Mouse (Mus musculus) forebrain, embryonic 11.5 days (tissue): ENCODE results near the gene Gm28635. TPM values are rescaled to one million over a fixed set of nuclear protein-coding genes. Genes with fewer than 3 reads are reported as not detected.

Experiments
- ATAC-seq: fragments of 200-750 bp; cut with Nextera tagmentation; replicated peaks from 2 replicates; pipeline ENCODE4 v1.8.0; 2017; ENCODE audit warnings: moderate TSS enrichment; ENCODE audit not compliant: low FRiP score
- DNase-seq: peaks from one replicate; pipeline ENCODE4 v3.0.0-alpha.2; 2017; ENCODE audit warnings: low spot score
- H3K27ac ChIP-seq: fragments of 300-500 bp; sonication (generic); 2 replicates; pipeline ENCODE4 v1.5.1; 2014; ENCODE audit warnings: low read depth, low read length
- H3K27me3 ChIP-seq: fragments of 300-500 bp; sonication (generic); 2 replicates; pipeline ENCODE4 v1.6.1; 2014; ENCODE audit warnings: mild to moderate bottlenecking, low read length, mixed read lengths; ENCODE audit not compliant: control insufficient read depth, insufficient read depth
- H3K36me3 ChIP-seq: fragments of 300-500 bp; sonication (generic); 2 replicates; pipeline ENCODE4 v1.6.1; 2014; ENCODE audit warnings: mild to moderate bottlenecking, low read length, moderate library complexity, mixed read lengths; ENCODE audit not compliant: control insufficient read depth, insufficient read depth
- H3K4me1 ChIP-seq: fragments of 300-500 bp; sonication (generic); replicated peaks from 2 replicates; pipeline ENCODE4 v1.6.1; 2014; ENCODE audit warnings: low read length, mixed read lengths; ENCODE audit not compliant: control insufficient read depth, insufficient read depth
- H3K4me2 ChIP-seq: fragments of 300-500 bp; sonication (generic); 2 replicates; pipeline ENCODE4 v1.6.1; 2014; ENCODE audit warnings: low read depth, mild to moderate bottlenecking, low read length, moderate library complexity, mixed read lengths; ENCODE audit not compliant: severe bottlenecking
- H3K4me3 ChIP-seq: fragments of 300-500 bp; sonication (generic); 2 replicates; pipeline ENCODE4 v1.5.1; 2014; ENCODE audit warnings: low read depth, low read length
- H3K9ac ChIP-seq: fragments of 300-500 bp; sonication (generic); 2 replicates; pipeline ENCODE4 v1.6.1; 2014; ENCODE audit warnings: low read length
- H3K9me3 ChIP-seq: fragments of 300-500 bp; sonication (generic); 2 replicates; pipeline ENCODE4 v1.6.1; 2016; ENCODE audit warnings: low read length, mixed read lengths; ENCODE audit not compliant: control insufficient read depth
- WGBS: fragments of 180-500 bp; shearing (Covaris S2); extraction: QIAGEN DNeasy Blood & Tissue Kit; methylation state at CpG from one replicate; pipeline ENCODE4 v1.1.7; 2014; 5-methylcytosine and 5-hydroxymethylcytosine counted together
- polyA plus RNA-seq: library from polyadenylated mRNA; unstranded; fragments of >200 nt; fragmentation: Nextera tagmentation; extraction: Ambion mirVana; gene quantifications from 2 replicates; pipeline ENCODE4 v1.2.1, GENCODE M21; 2014

The Gm28635 gene
- polyA plus RNA-seq, 1 experiment from 2014 or later: not detected

DNA sequence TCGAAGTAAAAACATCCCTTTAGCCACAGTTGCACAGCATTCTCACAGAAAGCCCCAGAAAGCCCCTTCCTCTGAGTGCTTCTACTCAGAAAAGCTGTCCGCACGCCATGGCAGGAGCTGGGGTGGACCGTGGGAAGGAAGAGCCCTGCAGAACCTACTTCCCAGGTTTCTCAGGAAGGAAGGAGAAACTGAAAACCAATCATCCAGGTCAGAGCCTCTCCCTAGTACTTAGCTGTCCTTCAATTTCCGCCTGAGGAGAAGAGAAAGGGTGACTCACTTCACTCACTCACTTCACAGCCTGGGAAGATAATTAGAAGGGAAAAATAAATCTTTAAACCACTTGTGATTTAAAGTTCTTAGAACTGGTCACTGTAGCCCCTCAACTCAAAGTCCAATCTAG, 26.5 kb upstream of the Gm28635 start:
- Histone ChIP-seq H3K9ac (no peak overlapping the region), H3K27ac (no peak overlapping the region), H3K4me1 (no peaks in the 10 kb centered on the region; the same call in 1 of the 2 replicates), H3K36me3 (no peaks in the 10 kb centered on the region; the same call in none of the 2 replicates), H3K27me3 (no peaks in the 10 kb centered on the region), H3K4me2 (no peak overlapping the region), H3K4me3 (no peak overlapping the region), H3K9me3 (no peaks in the 10 kb centered on the region)
- DNase-seq (no peak), ATAC-seq (no peak)
- WGBS: 72% methylated on average over 5 of the region's 5 CpGs

GRCm38 (mm10) chr2:84703497-84703896, 25.7 kb upstream of the Gm28635 start:
- no peak overlapping the region for H3K4me2 ChIP-seq
- WGBS: 93% methylated on average over 1 of the region's 1 CpGs
- DNase-seq (no peak), ATAC-seq (no peak)
- no peak overlapping the region for H3K4me3 ChIP-seq
- no peaks in the 10 kb centered on the region for H3K9me3 ChIP-seq
- no peaks in the 10 kb centered on the region; the same call in none of the 2 replicates for H3K36me3 ChIP-seq
- H3K9ac ChIP-seq: no peak overlapping the region
- no peaks in the 10 kb centered on the region; the same call in 1 of the 2 replicates for H3K4me1 ChIP-seq
- no peaks in the 10 kb centered on the region for H3K27me3 ChIP-seq
- no peak overlapping the region for H3K27ac ChIP-seq

GRCm38 (mm10) chr2:84695007-84695695, 17.3 kb upstream of the Gm28635 start:
- no peak for ATAC-seq
- DNase-seq: no peak
- H3K27me3 ChIP-seq: no peaks in the 10 kb centered on the region
- no peaks in the 10 kb centered on the region for H3K9me3 ChIP-seq
- H3K9ac ChIP-seq: no peak overlapping the region
- 94% methylated on average over 5 of the region's 5 CpGs for WGBS
- no peak overlapping the region for H3K4me3 ChIP-seq
- no peak overlapping the region for H3K27ac ChIP-seq
- no peaks in the 10 kb centered on the region; the same call in 1 of the 2 replicates for H3K36me3 ChIP-seq
- no peaks in the 10 kb centered on the region for H3K4me1 ChIP-seq
- H3K4me2 ChIP-seq: no peak overlapping the region

GRCm38 (mm10) chr2:84690050-84690449, 12.2 kb upstream of the Gm28635 start:
- ATAC-seq (no peak), DNase-seq (no peak)
- Histone ChIP-seq H3K27ac (no peak overlapping the region), H3K36me3 (peaks cover 5% of the 10 kb centered on the region; the same call in 1 of the 2 replicates), H3K9ac (no peak overlapping the region), H3K4me2 (no peak overlapping the region), H3K27me3 (no peaks in the 10 kb centered on the region), H3K4me1 (no peaks in the 10 kb centered on the region), H3K4me3 (no peak overlapping the region), H3K9me3 (no peaks in the 10 kb centered on the region)
- 94% methylated on average over 12 of the region's 12 CpGs for WGBS

GRCm38 (mm10) chr2:84688080-84688844, 10.4 kb upstream of the Gm28635 start:
- H3K27ac ChIP-seq: no peak overlapping the region
- WGBS: 79% methylated on average over 2 of the region's 2 CpGs
- H3K36me3 ChIP-seq: peaks cover 5% of the 10 kb centered on the region; the same call in 1 of the 2 replicates
- no peaks in the 10 kb centered on the region for H3K4me1 ChIP-seq
- no peak overlapping the region for H3K4me2 ChIP-seq
- H3K4me3 ChIP-seq: no peak overlapping the region
- no peak for DNase-seq
- H3K27me3 ChIP-seq: no peaks in the 10 kb centered on the region
- H3K9ac ChIP-seq: no peak overlapping the region
- no peaks in the 10 kb centered on the region for H3K9me3 ChIP-seq
- ATAC-seq: no peak

DNA sequence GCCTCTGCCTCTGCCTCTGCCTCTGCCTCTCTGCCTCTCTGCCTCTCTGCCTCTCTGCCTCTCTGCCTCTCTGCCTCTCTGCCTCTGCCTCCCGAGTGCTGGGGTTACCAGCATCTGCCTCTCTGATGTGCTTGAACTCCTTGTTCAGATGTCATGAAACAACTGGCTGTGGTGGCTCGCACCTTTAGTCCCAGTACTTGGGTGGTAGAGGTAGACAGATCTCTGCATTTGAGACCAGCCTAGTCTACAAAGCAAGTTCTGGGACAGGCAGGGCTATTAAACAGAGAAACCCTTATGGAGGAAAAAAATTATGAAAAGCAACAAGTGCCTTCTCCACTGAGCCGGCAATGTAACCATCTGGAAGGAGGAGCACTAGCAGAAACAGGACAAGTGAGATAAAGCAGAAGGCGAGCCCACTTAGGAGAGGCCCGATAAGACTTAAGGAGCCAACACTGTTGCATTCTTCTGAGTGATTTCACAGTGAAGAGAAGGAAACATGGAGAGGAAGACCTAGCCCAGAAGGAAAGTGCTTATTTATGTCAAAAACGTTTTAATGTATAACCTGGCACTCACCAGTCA, 4.9 kb upstream of the Gm28635 start:
- H3K4me2 ChIP-seq: no peak overlapping the region
- H3K36me3 ChIP-seq: no peaks in the 10 kb centered on the region; the same call in 1 of the 2 replicates
- H3K27me3 ChIP-seq: no peaks in the 10 kb centered on the region
- 88% methylated on average over 6 of the region's 6 CpGs for WGBS
- H3K9ac ChIP-seq: no peak overlapping the region
- H3K4me3 ChIP-seq: no peak overlapping the region
- no peaks in the 10 kb centered on the region for H3K9me3 ChIP-seq
- ATAC-seq (no peak), DNase-seq (no peak)
- peaks cover 2% of the 10 kb centered on the region; the same call in 1 of the 2 replicates for H3K4me1 ChIP-seq
- H3K27ac ChIP-seq: no peak overlapping the region

DNA sequence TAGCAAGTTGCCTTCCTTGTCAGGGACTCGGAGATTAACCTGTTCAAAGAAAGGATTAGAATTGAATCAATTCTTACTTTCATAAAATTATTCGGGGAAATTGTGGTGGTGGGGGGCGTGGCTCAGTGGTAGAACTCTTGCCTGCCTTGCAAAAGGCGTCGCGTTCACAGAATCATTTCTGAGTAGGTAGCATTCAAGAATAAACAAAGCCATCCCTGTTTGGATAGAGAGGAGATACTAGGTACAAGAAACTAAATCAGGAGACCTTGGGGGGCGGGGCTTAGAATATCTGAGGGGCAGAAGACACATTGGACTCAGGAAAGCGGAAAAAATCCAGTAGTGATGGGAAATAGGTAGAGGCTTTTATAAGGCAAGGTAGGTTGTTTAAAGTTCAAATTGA, 1.2 kb upstream of the Gm28635 start, which contains the start of gene Tmx2:
Gene Tmx2, minus strand, starts transcription at position 125 of the 400 bp plus-strand sequence.
- H3K27ac ChIP-seq: 0 out of 2 replicates have a peak within 1 kb of the TSS, but pooled peaks have one; percentile 51
- H3K4me1 ChIP-seq: peaks cover 2% of the 10 kb centered on the region; the same call in 1 of the 2 replicates
- H3K4me3 ChIP-seq: peak within 1 kb of the TSS; percentile 95
- no peaks in the 10 kb centered on the region for H3K27me3 ChIP-seq
- WGBS: 21% methylated on average over 8 of the region's 8 CpGs
- ATAC-seq (no peak), DNase-seq (no peak)
- H3K4me2 ChIP-seq: peak within 1 kb of the TSS; percentile 73
- H3K36me3 ChIP-seq: peaks cover 8% of the 10 kb centered on the region; the same call in 1 of the 2 replicates
- H3K9ac ChIP-seq: peak within 1 kb of the TSS; percentile 77
- H3K9me3 ChIP-seq: no peaks in the 10 kb centered on the region

GRCm38 (mm10) chr2:84677270-84677967, 422 bp downstream of the Gm28635 start:
- peaks cover 2% of the 10 kb centered on the region; the same call in 1 of the 2 replicates for H3K4me1 ChIP-seq
- H3K9me3 ChIP-seq: no peaks in the 10 kb centered on the region
- H3K9ac ChIP-seq: peak overlapping the region; percentile 62
- H3K27me3 ChIP-seq: no peaks in the 10 kb centered on the region
- H3K4me3 ChIP-seq: peak overlapping the region; percentile 95
- DNase-seq (no peak), ATAC-seq (peak; percentile 45)
- H3K4me2 ChIP-seq: peak overlapping the region; percentile 73
- peaks cover 10% of the 10 kb centered on the region; the same call in 1 of the 2 replicates for H3K36me3 ChIP-seq
- WGBS: 10% methylated on average over 21 of the region's 22 CpGs
- H3K27ac ChIP-seq: peak overlapping the region; percentile 37; the same call in 1 of the 2 replicates
